Mouse (Mus musculus) erythroblast, embryonic 14.5 days (primary cell): ENCODE data around the gene Socs7. TPM values are rescaled to one million over a fixed set of nuclear protein-coding genes. Genes with fewer than 3 reads are reported as not detected.
"Not testable (repeated sequence)": the region's sequence is repeated elsewhere in the genome, so short reads cannot be mapped to it uniquely, and the experiment has no call there.

Experiments used
- H3K27me3 ChIP-seq: 2 replicates; pipeline ENCODE4 v1.6.1; 2012; ENCODE audit warnings: inconsistent platforms; ENCODE audit not compliant: control insufficient read depth
- H3K36me3 ChIP-seq: 2 replicates; pipeline ENCODE4 v1.6.1; 2012; ENCODE audit warnings: mild to moderate bottlenecking, inconsistent platforms; ENCODE audit not compliant: control insufficient read depth
- H3K4me1 ChIP-seq: 2 replicates; pipeline ENCODE4 v1.6.1; 2012; ENCODE audit warnings: inconsistent platforms; ENCODE audit not compliant: control insufficient read depth
- H3K4me3 ChIP-seq: replicated peaks from 2 replicates; pipeline ENCODE3; 2012; ENCODE audit warnings: moderate library complexity, mild to moderate bottlenecking, inconsistent platforms
- H3K9me3 ChIP-seq: 2 replicates; pipeline ENCODE4 v1.6.1; 2012; ENCODE audit warnings: low read length, inconsistent platforms, mixed read lengths; ENCODE audit not compliant: control insufficient read depth
- GATA1 ChIP-seq: IDR thresholded peaks from 2 replicates; pipeline ENCODE4 v1.6.1; 2012; ENCODE audit warnings: low read length, inconsistent platforms, mixed read lengths
- TAL1 ChIP-seq: IDR thresholded peaks from 3 replicates; pipeline ENCODE4 v1.6.1; 2012; ENCODE audit warnings: low read length, inconsistent platforms, mixed read lengths
- polyA plus RNA-seq: library from polyadenylated mRNA; stranded (reverse); fragments of >175 nt; gene quantifications from 2 replicates; pipeline ENCODE4 v1.2.3, GENCODE M21; 2012

Gene Socs7
- polyA plus RNA-seq = 0.19 and 0.24 TPM in 2 replicates

DNA sequence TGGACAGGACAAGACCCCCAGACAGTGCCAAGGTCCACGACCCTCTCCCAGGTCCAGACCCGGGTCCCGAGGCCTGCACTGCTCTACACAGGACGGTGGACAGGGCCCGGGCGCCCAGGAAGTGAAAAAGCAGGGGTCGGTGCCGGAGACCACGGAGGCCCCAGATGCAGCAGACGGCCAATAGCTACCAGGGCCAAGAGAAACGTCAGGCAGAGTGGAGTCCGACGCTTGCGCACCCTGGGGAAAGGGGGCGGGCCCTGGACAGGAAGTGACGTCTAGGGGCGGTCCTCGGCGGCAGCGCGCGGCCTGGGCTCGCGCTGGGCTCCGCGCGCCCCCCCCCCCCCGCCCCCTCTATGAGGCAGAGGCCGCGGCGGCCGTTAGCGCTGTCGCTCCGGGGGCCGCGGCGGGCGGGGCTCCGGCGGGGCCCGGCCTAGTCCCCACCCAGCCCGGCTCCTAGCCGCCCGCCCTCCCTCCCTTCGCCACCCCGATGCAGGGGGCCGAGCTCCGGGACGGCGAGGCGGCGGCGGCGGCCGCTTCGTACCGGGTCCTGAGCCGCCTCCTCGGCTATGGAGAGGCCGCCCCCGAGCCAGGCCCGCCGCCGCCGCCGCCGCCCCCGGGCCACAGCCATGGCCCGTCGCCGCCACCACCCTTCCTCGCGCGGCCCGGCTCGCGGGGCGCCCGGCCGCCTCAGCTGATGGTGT lies at the start of gene Socs7:
TSS of gene Socs7 (plus strand) at position 604 of the 701 bp plus-strand sequence.
- H3K36me3 ChIP-seq = peaks cover 5% of the 10 kb centered on the region
- peaks cover 39% of the 10 kb centered on the region for H3K4me1 ChIP-seq
- H3K4me3 ChIP-seq = peak within 1 kb of the TSS; percentile 77
- no peaks in the 10 kb centered on the region for H3K9me3 ChIP-seq
- TF ChIP-seq GATA1 = no peak
- no peak for TF ChIP-seq TAL1
- no peaks in the 10 kb centered on the region for H3K27me3 ChIP-seq

DNA sequence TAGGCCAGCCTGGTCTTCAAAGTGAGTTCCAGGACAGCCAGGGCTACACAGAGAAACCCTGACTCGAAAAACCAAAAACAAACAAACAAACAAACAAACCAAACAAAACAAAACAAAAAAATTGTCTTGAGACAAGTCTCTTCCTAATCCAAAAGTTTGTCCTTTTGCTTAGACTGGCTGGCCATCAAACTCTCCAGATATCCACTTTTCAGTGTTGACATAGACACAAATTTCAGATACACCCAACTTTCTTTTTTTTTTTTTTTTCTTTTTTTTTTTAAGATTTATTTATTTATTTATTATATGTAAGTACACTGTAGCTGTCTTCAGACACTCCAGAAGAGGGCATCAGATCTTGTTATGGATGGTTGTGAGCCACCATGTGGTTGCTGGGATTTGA lies 49.5 kb upstream of the Socs7 start:
- peaks cover 36% of the 10 kb centered on the region for H3K27me3 ChIP-seq
- H3K4me3 ChIP-seq, H3K9me3 ChIP-seq, H3K36me3 ChIP-seq: not testable (repeated sequence)
- peaks cover 38% of the 10 kb centered on the region for H3K4me1 ChIP-seq

- Histone ChIP-seq H3K36me3 (peaks cover 6% of the 10 kb centered on the region), H3K9me3 (no peaks in the 10 kb centered on the region), H3K4me1 (peaks cover 38% of the 10 kb centered on the region), H3K4me3 (no peak overlapping the region), H3K27me3 (peaks cover 33% of the 10 kb centered on the region)
- no peak for TF ChIP-seq TAL1
Observed at GRCm38 (mm10) chr11:97314110-97314509, 48.2 kb upstream of the Socs7 start.

GRCm38 (mm10) chr11:97314751-97315503 lies 47.4 kb upstream of the Socs7 start:
- no peak for TF ChIP-seq GATA1
- TF ChIP-seq TAL1 = no peak
- Histone ChIP-seq H3K4me3 (peak overlapping the region; percentile 88), H3K9me3 (no peaks in the 10 kb centered on the region), H3K4me1 (peaks cover 30% of the 10 kb centered on the region), H3K36me3 (peaks cover 8% of the 10 kb centered on the region), H3K27me3 (peaks cover 25% of the 10 kb centered on the region)

- Histone ChIP-seq H3K4me3 (peak within 1 kb of the TSS; percentile 88), H3K4me1 (peaks cover 22% of the 10 kb centered on the region), H3K9me3 (no peaks in the 10 kb centered on the region), H3K27me3 (peaks cover 16% of the 10 kb centered on the region), H3K36me3 (peaks cover 11% of the 10 kb centered on the region)
- TF ChIP-seq GATA1 (no peak), TAL1 (no peak)
Observed at GRCm38 (mm10) chr11:97315504-97316503, 46.5 kb upstream of the Socs7 start, which contains the start of gene Mrpl45. Mrpl45 (plus strand) TSS chr11:97315716.

DNA sequence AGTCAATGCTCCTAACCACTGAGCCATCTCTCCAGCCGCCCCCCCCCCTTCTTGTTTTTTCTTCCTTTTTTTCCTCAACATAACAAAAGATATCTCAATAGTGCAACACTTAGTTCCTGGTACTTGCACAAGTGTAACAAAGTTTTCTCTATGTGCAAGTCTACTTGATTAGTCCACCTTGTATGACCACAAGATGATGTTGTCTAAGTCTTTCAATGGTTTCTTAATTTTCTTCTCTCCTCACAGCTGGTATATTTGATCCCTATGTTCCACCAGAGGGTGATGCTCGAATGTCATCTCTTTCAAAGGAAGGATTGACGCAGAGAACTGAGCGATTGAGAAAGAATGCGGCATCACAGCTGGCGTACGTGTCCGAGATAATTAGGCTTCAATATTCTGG lies 41.2 kb upstream of the Socs7 start:
- TF ChIP-seq GATA1 (no peak), TAL1 (no peak)
- Histone ChIP-seq H3K4me3 (no peak overlapping the region), H3K36me3 (peaks cover 45% of the 10 kb centered on the region), H3K9me3 (no peaks in the 10 kb centered on the region), H3K27me3 (no peaks in the 10 kb centered on the region), H3K4me1 (peaks cover 9% of the 10 kb centered on the region)

- H3K4me1 ChIP-seq, H3K27me3 ChIP-seq, H3K4me3 ChIP-seq, H3K9me3 ChIP-seq: not testable (repeated sequence)
- H3K36me3 ChIP-seq = peaks cover 53% of the 10 kb centered on the region
Observed at GRCm38 (mm10) chr11:97321894-97322600, 40.3 kb upstream of the Socs7 start.

- no peaks in the 10 kb centered on the region for H3K27me3 ChIP-seq
- no peaks in the 10 kb centered on the region for H3K9me3 ChIP-seq
- TF ChIP-seq GATA1 (no peak), TAL1 (no peak)
- no peak overlapping the region for H3K4me3 ChIP-seq
- H3K4me1 ChIP-seq = no peaks in the 10 kb centered on the region
- peaks cover 74% of the 10 kb centered on the region for H3K36me3 ChIP-seq
Observed at GRCm38 (mm10) chr11:97325224-97325623, 37.1 kb upstream of the Socs7 start.
